Mouse (Mus musculus) intestine, embryonic 14.5 days (tissue): ENCODE results near the gene Evc. TPM values are rescaled to one million over a fixed set of nuclear protein-coding genes. Genes with fewer than 3 reads are reported as not detected.

Source experiments
- ATAC-seq: fragments of 200-750 bp; cut with Nextera tagmentation; replicated peaks from 2 replicates; pipeline ENCODE4 v1.8.0; 2017; ENCODE audit warnings: low read depth, moderate number of reproducible peaks, moderate TSS enrichment, moderate library complexity; ENCODE audit not compliant: low FRiP score, low TSS enrichment
- DNase-seq: peaks from one replicate; pipeline ENCODE4 v3.0.0-alpha.2; 2018; ENCODE audit warnings: low spot score
- H3K27ac ChIP-seq: fragments of 300-500 bp; sonication (generic); 2 replicates; pipeline ENCODE4 v1.5.1; 2014; ENCODE audit warnings: low read depth, mild to moderate bottlenecking, control low read depth
- H3K27me3 ChIP-seq: fragments of 300-500 bp; sonication (generic); replicated peaks from 2 replicates; pipeline ENCODE4 v1.6.1; 2014; ENCODE audit warnings: low read length, control low read depth; ENCODE audit not compliant: control insufficient read depth, insufficient read depth
- H3K36me3 ChIP-seq: fragments of 300-500 bp; sonication (generic); 2 replicates; pipeline ENCODE4 v1.6.1; 2014; ENCODE audit warnings: low read length, control low read depth; ENCODE audit not compliant: control insufficient read depth, insufficient read depth
- H3K4me1 ChIP-seq: fragments of 300-500 bp; sonication (generic); replicated peaks from 2 replicates; pipeline ENCODE4 v1.6.1; 2014; ENCODE audit warnings: low read length, control low read depth, mixed read lengths; ENCODE audit not compliant: control insufficient read depth, insufficient read depth
- H3K4me2 ChIP-seq: fragments of 300-500 bp; sonication (generic); 2 replicates; pipeline ENCODE4 v1.6.1; 2014; ENCODE audit warnings: low read length
- H3K4me3 ChIP-seq: fragments of 300-500 bp; sonication (generic); 2 replicates; pipeline ENCODE4 v1.5.1; 2014; ENCODE audit warnings: low read depth, low read length, control low read depth, mixed read lengths
- H3K9ac ChIP-seq: fragments of 300-500 bp; sonication (generic); 2 replicates; pipeline ENCODE4 v1.6.1; 2014; ENCODE audit warnings: mild to moderate bottlenecking, low read length
- H3K9me3 ChIP-seq: fragments of 300-500 bp; sonication (generic); 2 replicates; pipeline ENCODE4 v1.6.1; 2016; ENCODE audit warnings: low read length, control low read depth; ENCODE audit not compliant: control insufficient read depth
- WGBS: fragments of 180-500 bp; shearing (Covaris S2); extraction: QIAGEN DNeasy Blood & Tissue Kit; methylation state at CpG from one replicate; pipeline ENCODE4 v1.1.7; 2014; 5-methylcytosine and 5-hydroxymethylcytosine counted together
- polyA plus RNA-seq: library from polyadenylated mRNA; unstranded; fragments of >200 nt; fragmentation: Nextera tagmentation; extraction: Ambion mirVana; gene quantifications from 2 replicates; pipeline ENCODE4 v1.2.1, GENCODE M21; 2014

Evc gene
- polyA plus RNA-seq, 1 experiment from 2014 or later, result 14.3 TPM

GRCm38 (mm10) chr5:37251596-37251995 lies 85.1 kb downstream of the Evc start:
- DNase-seq, result no peak
- Histone ChIP-seq H3K36me3 (no peaks in the 10 kb centered on the region), H3K27ac (no peak overlapping the region), H3K4me1 (no peaks in the 10 kb centered on the region; the same call in 1 of the 2 replicates), H3K4me3 (no peak overlapping the region), H3K4me2 (no peak overlapping the region), H3K9ac (no peak overlapping the region), H3K9me3 (no peaks in the 10 kb centered on the region), H3K27me3 (peaks cover 11% of the 10 kb centered on the region)
- 56% methylated on average over 3 of the region's 3 CpGs for WGBS
- no peak for ATAC-seq

GRCm38 (mm10) chr5:37248870-37249269 lies 87.8 kb downstream of the Evc start:
- DNase-seq, result no peak
- Histone ChIP-seq H3K36me3 (no peaks in the 10 kb centered on the region), H3K27me3 (peaks cover 38% of the 10 kb centered on the region), H3K27ac (no peak overlapping the region), H3K4me3 (no peak overlapping the region), H3K9me3 (no peaks in the 10 kb centered on the region), H3K4me1 (no peaks in the 10 kb centered on the region; the same call in 1 of the 2 replicates), H3K4me2 (no peak overlapping the region), H3K9ac (no peak overlapping the region)
- no peak for ATAC-seq
- WGBS, result 76% methylated on average over 3 of the region's 3 CpGs

GRCm38 (mm10) chr5:37247456-37247855 lies 89.2 kb downstream of the Evc start:
- H3K4me3 ChIP-seq, result no peak overlapping the region
- DNase-seq (no peak), ATAC-seq (no peak)
- peaks cover 52% of the 10 kb centered on the region for H3K27me3 ChIP-seq
- no peak overlapping the region for H3K9ac ChIP-seq
- H3K4me1 ChIP-seq, result no peaks in the 10 kb centered on the region; the same call in 1 of the 2 replicates
- WGBS, result 48% methylated on average over 4 of the region's 4 CpGs
- no peaks in the 10 kb centered on the region for H3K9me3 ChIP-seq
- no peak overlapping the region for H3K27ac ChIP-seq
- H3K36me3 ChIP-seq, result no peaks in the 10 kb centered on the region
- H3K4me2 ChIP-seq, result no peak overlapping the region

GRCm38 (mm10) chr5:37246138-37246910 lies 90.4 kb downstream of the Evc start:
- H3K4me1 ChIP-seq, result peaks cover 9% of the 10 kb centered on the region
- H3K27ac ChIP-seq, result no peak overlapping the region
- peak overlapping the region; percentile 37 for H3K9ac ChIP-seq
- ATAC-seq, result peak; percentile 7; the same call in 1 of the 2 replicates
- peak overlapping the region; percentile 68 for H3K4me2 ChIP-seq
- peaks cover 63% of the 10 kb centered on the region for H3K27me3 ChIP-seq
- WGBS, result 1% methylated on average over 35 of the region's 37 CpGs
- H3K9me3 ChIP-seq, result no peaks in the 10 kb centered on the region
- H3K36me3 ChIP-seq, result no peaks in the 10 kb centered on the region
- DNase-seq, result peak; percentile 54
- peak overlapping the region; percentile 50 for H3K4me3 ChIP-seq

GRCm38 (mm10) chr5:37245651-37246050 lies 91.0 kb downstream of the Evc start:
- ATAC-seq (no peak; the same call in 1 of the 2 replicates), DNase-seq (peak; percentile 67)
- Histone ChIP-seq H3K4me2 (peak overlapping the region; percentile 68), H3K27ac (no peak overlapping the region), H3K9me3 (no peaks in the 10 kb centered on the region), H3K4me3 (peak overlapping the region; percentile 50), H3K27me3 (peaks cover 70% of the 10 kb centered on the region), H3K4me1 (peaks cover 9% of the 10 kb centered on the region), H3K36me3 (no peaks in the 10 kb centered on the region), H3K9ac (peak overlapping the region; percentile 37)
- under 1% methylated on average over 38 of the region's 42 CpGs for WGBS

GRCm38 (mm10) chr5:37244666-37245242 lies 91.9 kb downstream of the Evc start:
- Histone ChIP-seq H3K27ac (no peak overlapping the region), H3K27me3 (peaks cover 79% of the 10 kb centered on the region), H3K36me3 (no peaks in the 10 kb centered on the region), H3K9ac (no peak overlapping the region), H3K4me1 (peaks cover 9% of the 10 kb centered on the region), H3K4me3 (0 out of 2 replicates have a peak overlapping the region, but pooled peaks have one; percentile 50), H3K9me3 (no peaks in the 10 kb centered on the region), H3K4me2 (no peak overlapping the region)
- WGBS, result 35% methylated on average over 9 of the region's 9 CpGs
- DNase-seq, result no peak
- no peak for ATAC-seq

GRCm38 (mm10) chr5:37244161-37244560 lies 92.5 kb downstream of the Evc start:
- no peak overlapping the region for H3K4me2 ChIP-seq
- H3K9me3 ChIP-seq, result no peaks in the 10 kb centered on the region
- 4% methylated on average over 13 of the region's 13 CpGs for WGBS
- no peaks in the 10 kb centered on the region for H3K36me3 ChIP-seq
- 0 out of 2 replicates have a peak, but pooled peaks have one; percentile 17 for ATAC-seq
- DNase-seq, result no peak
- H3K27ac ChIP-seq, result no peak overlapping the region
- H3K4me3 ChIP-seq, result no peak overlapping the region
- peaks cover 9% of the 10 kb centered on the region for H3K4me1 ChIP-seq
- peaks cover 79% of the 10 kb centered on the region for H3K27me3 ChIP-seq
- H3K9ac ChIP-seq, result no peak overlapping the region

- Histone ChIP-seq H3K4me3 (no peak overlapping the region), H3K9me3 (no peaks in the 10 kb centered on the region)
- WGBS, result 2% methylated on average over 19 of the region's 19 CpGs
These were observed 93.4 kb downstream of the Evc start for GRCm38 (mm10) chr5:37243169-37243886.

More at GRCm38 (mm10) chr5:37243169-37243886, 93.4 kb downstream of the Evc start:
- ATAC-seq (no peak), DNase-seq (peak; percentile 93)
- Histone ChIP-seq H3K27ac (no peak overlapping the region), H3K27me3 (peaks cover 79% of the 10 kb centered on the region), H3K36me3 (no peaks in the 10 kb centered on the region), H3K4me1 (peaks cover 9% of the 10 kb centered on the region), H3K9ac (no peak overlapping the region), H3K4me2 (no peak overlapping the region)
